Mouse (Mus musculus): ENCODE measurements around the gene Mvb12b. TPM values are rescaled to one million over a fixed set of nuclear protein-coding genes. Genes with fewer than 3 reads are reported as not detected.

Mvb12b gene
- polyA plus RNA-seq, 1 experiment: 49.9 TPM

DNA sequence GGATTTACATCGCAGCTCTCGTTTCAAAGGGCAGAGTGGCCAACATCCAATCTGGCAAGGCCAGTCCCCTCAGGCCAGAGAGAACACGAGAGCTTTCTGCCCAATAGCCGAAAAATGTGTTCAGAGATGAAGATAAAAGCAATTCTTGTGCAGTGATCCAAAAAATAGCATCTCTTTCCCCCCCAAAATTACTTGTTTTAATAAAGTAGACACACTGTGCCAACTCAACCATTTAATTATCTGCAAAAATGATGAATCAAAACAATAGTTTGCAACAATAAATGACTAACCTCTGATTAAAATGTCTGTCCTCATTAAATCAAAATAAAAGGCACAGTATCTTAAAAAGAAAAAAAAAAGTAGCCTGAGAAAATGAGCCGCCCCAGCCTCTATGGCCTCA is 97.4 kb downstream of the Mvb12b start:
- no peak for DNase-seq
- H3K4me1 ChIP-seq (ENCODE audit: control insufficient read depth, insufficient read depth, low read length): no peaks in the 10 kb centered on the region
- TF ChIP-seq CTCF (IDR thresholded peaks at IDR 0.05; ENCODE audit: insufficient read depth, low read length): no peak
- TF ChIP-seq POLR2A (IDR thresholded peaks at IDR 0.05; ENCODE audit: borderline replicate concordance, extremely low read depth, low read depth, low read length): no peak
- H3K4me3 ChIP-seq (replicated peaks; ENCODE audit: extremely low read depth, low read depth, low read length): no peak overlapping the region
- WGBS: 91% methylated on average over 5 of the region's 5 CpGs

DNA sequence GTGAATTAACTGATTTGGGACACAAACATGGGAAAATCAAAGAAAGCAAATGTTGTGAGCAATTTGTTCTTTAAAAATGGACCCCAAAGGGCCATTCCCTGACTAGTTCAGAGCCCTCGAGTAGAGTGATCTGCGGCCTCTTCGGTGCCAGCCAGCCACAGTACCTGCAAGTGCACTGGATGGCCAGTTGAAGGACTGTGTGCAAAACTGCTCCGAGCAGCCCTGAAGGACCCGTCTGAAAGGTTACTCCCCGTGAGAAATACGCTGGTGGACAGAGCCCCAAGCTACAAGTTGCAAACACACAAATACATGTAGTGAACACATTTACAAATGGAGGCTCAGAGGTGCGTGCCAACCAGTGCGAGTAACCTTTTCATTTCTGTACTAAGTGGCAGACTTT is 98.0 kb downstream of the Mvb12b start:
- Histone ChIP-seq H3K4me3 (replicated peaks; ENCODE audit: extremely low read depth, low read depth, low read length) (no peak overlapping the region), H3K4me1 (ENCODE audit: control insufficient read depth, insufficient read depth, low read length) (no peaks in the 10 kb centered on the region)
- 67% methylated on average over 9 of the region's 9 CpGs for WGBS
- no peak for TF ChIP-seq CTCF (IDR thresholded peaks at IDR 0.05; ENCODE audit: insufficient read depth, low read length)
- no peak for TF ChIP-seq POLR2A (IDR thresholded peaks at IDR 0.05; ENCODE audit: borderline replicate concordance, extremely low read depth, low read depth, low read length)
- DNase-seq: no peak

DNA sequence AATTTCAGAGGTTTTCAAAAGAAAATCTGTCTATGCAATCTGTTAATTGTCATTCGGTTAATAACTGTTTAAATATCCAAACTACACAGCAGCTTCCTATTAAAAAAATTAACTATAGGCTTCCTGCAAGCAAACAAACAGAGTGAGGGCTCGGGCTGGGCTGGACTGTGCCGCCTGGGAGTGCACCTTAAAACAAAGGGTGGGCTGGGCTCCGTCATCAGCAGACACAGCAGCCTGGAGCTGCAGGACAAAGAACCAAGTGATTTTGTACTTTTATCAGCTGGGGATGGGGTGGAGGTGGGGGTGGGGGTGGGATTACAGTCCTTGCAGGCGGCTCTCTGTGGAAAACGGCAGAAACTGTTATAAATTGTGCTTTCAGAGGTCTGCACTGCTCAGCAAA is 98.5 kb downstream of the Mvb12b start:
- no peak for DNase-seq
- H3K4me1 ChIP-seq (ENCODE audit: control insufficient read depth, insufficient read depth, low read length): no peaks in the 10 kb centered on the region
- TF ChIP-seq POLR2A (IDR thresholded peaks at IDR 0.05; ENCODE audit: borderline replicate concordance, extremely low read depth, low read depth, low read length) (no peak), CTCF (IDR thresholded peaks at IDR 0.05; ENCODE audit: insufficient read depth, low read length) (no peak)
- no peak overlapping the region for H3K4me3 ChIP-seq (replicated peaks; ENCODE audit: extremely low read depth, low read depth, low read length)
- whole genome bisulfite sequencing: 54% methylated on average over 6 of the region's 6 CpGs

DNA sequence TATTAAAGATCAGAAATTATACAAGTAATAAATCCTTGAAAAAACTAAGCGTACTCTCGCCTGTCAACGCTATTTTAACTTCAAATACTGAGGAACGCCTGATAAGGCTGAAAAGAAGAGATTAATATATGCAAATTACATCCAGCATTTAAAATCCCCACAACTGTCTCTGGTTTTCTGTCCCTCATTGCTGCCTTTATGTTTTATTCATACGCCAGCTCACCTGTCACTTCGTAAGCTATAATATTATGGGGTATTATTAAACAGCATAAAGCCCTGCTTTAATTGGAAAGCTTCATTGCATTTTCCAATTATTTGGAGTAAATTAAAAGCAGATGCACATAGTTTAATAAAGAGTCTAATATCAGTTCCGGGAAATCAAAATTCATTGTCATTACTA is 98.9 kb downstream of the Mvb12b start:
- no peak for TF ChIP-seq POLR2A (IDR thresholded peaks at IDR 0.05; ENCODE audit: borderline replicate concordance, extremely low read depth, low read depth, low read length)
- TF ChIP-seq CTCF (IDR thresholded peaks at IDR 0.05; ENCODE audit: insufficient read depth, low read length): no peak

DNA sequence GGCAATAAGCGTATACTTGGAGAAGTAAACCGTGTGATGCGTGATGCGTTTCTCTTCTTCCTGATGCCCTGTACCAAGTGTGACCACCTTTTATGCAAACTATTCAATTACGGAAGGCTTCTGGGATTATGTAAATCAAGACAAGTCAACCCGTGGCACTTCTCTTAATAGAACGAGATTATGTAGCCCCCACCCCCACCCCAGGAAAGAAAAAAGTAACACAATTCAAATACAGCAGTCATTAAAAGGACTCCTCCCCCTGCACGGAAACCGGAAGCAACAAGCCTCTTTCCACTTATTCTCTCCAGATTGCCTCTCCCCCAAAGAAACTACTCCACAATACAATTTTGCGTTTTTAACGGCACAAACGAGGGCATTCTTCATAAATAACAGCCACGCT is 99.6 kb downstream of the Mvb12b start:
- WGBS: 77% methylated on average over 13 of the region's 13 CpGs
- DNase-seq: no peak
- H3K4me3 ChIP-seq (replicated peaks; ENCODE audit: extremely low read depth, low read depth, low read length): no peak overlapping the region
- no peaks in the 10 kb centered on the region for H3K4me1 ChIP-seq (ENCODE audit: control insufficient read depth, insufficient read depth, low read length)
- TF ChIP-seq CTCF (IDR thresholded peaks at IDR 0.05; ENCODE audit: insufficient read depth, low read length) (no peak), POLR2A (IDR thresholded peaks at IDR 0.05; ENCODE audit: borderline replicate concordance, extremely low read depth, low read depth, low read length) (no peak)

More for the DNA sequence above, 98.9 kb downstream of the Mvb12b start:
- 90% methylated on average over 7 of the region's 7 CpGs for WGBS
- DNase-seq: no peak
- Histone ChIP-seq H3K4me1 (ENCODE audit: control insufficient read depth, insufficient read depth, low read length) (no peaks in the 10 kb centered on the region), H3K4me3 (replicated peaks; ENCODE audit: extremely low read depth, low read depth, low read length) (no peak overlapping the region)

DNA sequence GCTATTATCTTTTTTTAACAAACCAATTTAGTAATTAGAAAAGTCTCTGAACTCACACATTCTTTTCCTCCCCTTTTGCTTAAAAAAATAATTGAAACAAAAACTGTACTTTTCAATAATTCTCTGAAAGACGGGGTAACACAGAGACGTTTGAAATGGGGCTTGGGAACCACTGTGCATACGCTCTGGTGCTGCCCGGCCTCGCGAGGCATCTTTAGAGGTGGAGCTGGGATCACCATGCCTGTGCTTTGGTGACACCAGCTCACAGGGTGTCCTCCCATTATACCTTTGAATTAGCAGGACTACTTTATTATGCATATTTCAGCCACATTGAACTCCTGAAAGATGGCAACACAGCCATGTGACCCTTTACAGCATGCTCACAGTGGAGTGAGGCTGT is 101.7 kb downstream of the Mvb12b start:
- TF ChIP-seq CTCF (IDR thresholded peaks at IDR 0.05; ENCODE audit: insufficient read depth, low read length) (no peak), POLR2A (IDR thresholded peaks at IDR 0.05; ENCODE audit: borderline replicate concordance, extremely low read depth, low read depth, low read length) (no peak)
- 91% methylated on average over 6 of the region's 6 CpGs for WGBS
- DNase-seq: no peak
- no peak overlapping the region for H3K4me3 ChIP-seq (replicated peaks; ENCODE audit: extremely low read depth, low read depth, low read length)
- H3K4me1 ChIP-seq (ENCODE audit: control insufficient read depth, insufficient read depth, low read length): no peaks in the 10 kb centered on the region

DNA sequence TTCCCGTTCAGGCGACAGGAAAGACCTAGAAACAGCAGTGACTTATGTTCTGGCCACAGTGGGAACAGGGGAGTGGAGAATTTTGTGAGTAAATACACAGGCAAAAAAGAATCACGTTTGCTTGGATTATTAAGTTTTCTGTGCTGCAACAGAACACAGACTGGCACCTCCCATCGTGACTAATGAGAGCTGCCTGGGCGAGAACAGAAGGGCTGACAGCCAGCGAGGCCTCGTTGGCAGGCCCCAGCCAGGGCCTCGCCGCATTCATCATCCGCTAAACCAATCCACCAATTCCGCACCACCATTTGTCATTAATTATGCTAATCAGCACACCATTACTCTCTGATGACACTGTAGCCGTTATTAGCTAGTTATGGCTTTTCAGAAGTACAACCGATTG is 102.2 kb downstream of the Mvb12b start:
- no peak for DNase-seq
- Histone ChIP-seq H3K4me3 (replicated peaks; ENCODE audit: extremely low read depth, low read depth, low read length) (no peak overlapping the region), H3K4me1 (ENCODE audit: control insufficient read depth, insufficient read depth, low read length) (no peaks in the 10 kb centered on the region)
- no peak for TF ChIP-seq POLR2A (IDR thresholded peaks at IDR 0.05; ENCODE audit: borderline replicate concordance, extremely low read depth, low read depth, low read length)
- TF ChIP-seq CTCF (IDR thresholded peaks at IDR 0.05; ENCODE audit: insufficient read depth, low read length): no peak
- WGBS: 66% methylated on average over 13 of the region's 13 CpGs

DNA sequence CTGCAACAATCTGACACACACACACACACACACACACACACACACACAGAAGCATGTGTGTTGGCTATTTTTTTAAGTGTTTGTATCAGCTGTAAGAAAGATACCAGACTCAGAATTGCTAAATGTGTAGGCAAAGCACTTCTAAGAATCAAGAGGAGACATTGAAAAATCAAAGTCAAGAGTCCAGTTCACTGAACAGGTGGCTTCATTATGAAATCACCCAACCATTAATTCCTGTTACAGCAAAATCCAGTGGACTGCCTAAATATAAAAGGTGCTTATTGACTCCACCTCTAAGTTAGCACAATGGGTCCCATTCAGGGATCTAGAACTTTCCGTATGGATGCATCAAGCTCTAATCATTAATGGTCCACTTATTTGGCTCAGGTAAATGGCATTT is 103.0 kb downstream of the Mvb12b start:
- Histone ChIP-seq H3K4me3 (replicated peaks; ENCODE audit: extremely low read depth, low read depth, low read length) (no peak overlapping the region), H3K4me1 (ENCODE audit: control insufficient read depth, insufficient read depth, low read length) (no peaks in the 10 kb centered on the region)
- TF ChIP-seq POLR2A (IDR thresholded peaks at IDR 0.05; ENCODE audit: borderline replicate concordance, extremely low read depth, low read depth, low read length): no peak
- TF ChIP-seq CTCF (IDR thresholded peaks at IDR 0.05; ENCODE audit: insufficient read depth, low read length): no peak
- no peak for DNase-seq
- WGBS: 81% methylated on average over 1 of the region's 1 CpGs

DNA sequence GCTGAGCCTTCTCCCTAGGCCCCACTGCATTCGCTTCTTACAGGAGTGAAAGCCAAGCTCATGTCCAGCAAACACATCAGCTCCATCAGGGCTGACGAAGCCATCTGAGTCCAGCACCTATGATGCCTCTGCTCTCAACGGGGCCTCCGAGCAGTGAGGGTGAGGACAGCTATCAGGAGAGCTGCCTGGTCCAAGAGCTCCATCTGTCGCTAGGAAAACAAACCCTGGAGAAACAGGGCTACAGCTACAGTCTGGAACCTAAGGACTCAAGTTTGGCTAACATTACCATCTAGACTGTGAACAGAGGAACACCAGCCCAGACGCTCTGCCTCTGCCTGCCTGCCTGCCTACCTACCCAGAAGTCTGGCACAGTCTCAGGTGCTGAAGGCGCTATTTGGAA is 104.3 kb downstream of the Mvb12b start:
- WGBS: 68% methylated on average over 7 of the region's 7 CpGs
- no peak overlapping the region for H3K4me3 ChIP-seq (replicated peaks; ENCODE audit: extremely low read depth, low read depth, low read length)
- no peak for TF ChIP-seq POLR2A (IDR thresholded peaks at IDR 0.05; ENCODE audit: borderline replicate concordance, extremely low read depth, low read depth, low read length)
- DNase-seq: no peak
- H3K4me1 ChIP-seq (ENCODE audit: control insufficient read depth, insufficient read depth, low read length): no peaks in the 10 kb centered on the region

DNA sequence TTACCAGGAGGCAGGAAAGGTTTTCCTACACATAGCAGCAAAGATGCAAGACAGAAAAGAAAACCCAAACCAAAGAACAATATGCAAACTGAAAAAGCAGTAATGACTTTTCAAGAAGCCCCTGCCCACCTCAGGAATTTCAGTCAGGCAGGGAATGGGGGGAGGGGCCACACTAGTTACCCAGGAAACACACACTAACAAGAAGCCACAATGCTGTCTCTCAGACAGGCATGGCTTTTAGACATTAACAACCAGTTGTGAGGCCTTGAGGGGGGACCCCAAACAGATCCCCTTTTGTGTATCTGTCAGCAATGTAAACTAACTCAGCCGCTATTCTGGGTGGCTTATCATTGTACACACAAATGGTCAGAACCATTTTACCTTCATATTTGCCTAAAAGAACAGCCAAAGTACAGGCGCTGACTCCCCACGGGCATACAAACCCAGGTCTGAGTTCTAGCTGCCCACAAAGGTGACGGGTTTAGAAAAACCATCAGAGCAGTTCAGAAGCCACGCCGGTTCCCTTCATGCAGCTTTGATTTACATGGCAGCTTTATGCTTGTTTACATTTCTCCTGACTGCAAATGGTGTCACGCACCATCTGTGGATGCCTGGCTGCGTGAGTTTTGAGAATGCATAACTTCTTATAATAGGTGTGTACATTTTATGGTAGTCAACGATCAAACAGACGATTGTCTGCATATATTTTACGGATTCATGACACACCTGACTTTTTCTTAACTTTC is 105.9 kb downstream of the Mvb12b start:
- no peak for DNase-seq
- Histone ChIP-seq H3K4me3 (replicated peaks; ENCODE audit: extremely low read depth, low read depth, low read length) (no peak overlapping the region), H3K4me1 (ENCODE audit: control insufficient read depth, insufficient read depth, low read length) (no peaks in the 10 kb centered on the region)
- 65% methylated on average over 11 of the region's 11 CpGs for WGBS
- TF ChIP-seq CTCF (IDR thresholded peaks at IDR 0.05; ENCODE audit: insufficient read depth, low read length) (no peak), POLR2A (IDR thresholded peaks at IDR 0.05; ENCODE audit: borderline replicate concordance, extremely low read depth, low read depth, low read length) (no peak)
